Mouse (Mus musculus) spleen, postnatal 36 days (tissue): ENCODE results near the gene Cstad.

Experiments used
- DNase-seq, 2 experiments: peaks; one replicate each; pipeline ENCODE4 v3.0.0; 2022; ENCODE audit warnings: low spot score in 2 of 2, mixed read lengths in 1 of 2

The Cstad gene

GRCm38 (mm10) chr2:30594641-30595379 lies at the start of gene Cstad:
Cstad (plus strand) TSS chr2:30595040.
- peak; percentile 78 to 81 for DNase-seq

GRCm38 (mm10) chr2:30545706-30546105 lies 49.1 kb upstream of the Cstad start:
- no peak for DNase-seq

GRCm38 (mm10) chr2:30546219-30546618 lies 48.6 kb upstream of the Cstad start:
- no peak for DNase-seq

- peak; percentile 30 to 44 for DNase-seq
Observed at GRCm38 (mm10) chr2:30547455-30548217, 47.2 kb upstream of the Cstad start.

- DNase-seq: no peak
Observed at GRCm38 (mm10) chr2:30551579-30551978, 43.3 kb upstream of the Cstad start.

- DNase-seq: peak; percentile 28 to 45
Observed at GRCm38 (mm10) chr2:30553851-30554540, 40.8 kb upstream of the Cstad start.

GRCm38 (mm10) chr2:30555257-30555656 lies 39.6 kb upstream of the Cstad start:
- no peak for DNase-seq

GRCm38 (mm10) chr2:30556495-30556894 lies 38.3 kb upstream of the Cstad start:
- no peak for DNase-seq

- no peak for DNase-seq
Observed at GRCm38 (mm10) chr2:30559552-30559951, 35.3 kb upstream of the Cstad start.

GRCm38 (mm10) chr2:30562553-30562952 lies 32.3 kb upstream of the Cstad start:
- DNase-seq: no peak

GRCm38 (mm10) chr2:30571647-30572046 lies 23.2 kb upstream of the Cstad start:
- no peak for DNase-seq

- no peak for DNase-seq
Observed at GRCm38 (mm10) chr2:30573522-30573921, 21.3 kb upstream of the Cstad start.

GRCm38 (mm10) chr2:30577010-30577409 lies 17.8 kb upstream of the Cstad start:
- DNase-seq: no peak

GRCm38 (mm10) chr2:30578006-30578405 lies 16.8 kb upstream of the Cstad start:
- DNase-seq: no peak

- peak; percentile 67 to 74 for DNase-seq
Observed at GRCm38 (mm10) chr2:30587161-30587560, 7.7 kb upstream of the Cstad start.

- no peak for DNase-seq
Observed at GRCm38 (mm10) chr2:30587671-30588070, 7.2 kb upstream of the Cstad start.

GRCm38 (mm10) chr2:30588985-30589511 lies 5.8 kb upstream of the Cstad start:
- DNase-seq: no peak

GRCm38 (mm10) chr2:30589781-30590180 lies 5.1 kb upstream of the Cstad start:
- DNase-seq: no peak

- peak; percentile 62 to 68 for DNase-seq
Observed at GRCm38 (mm10) chr2:30590909-30591308, 3.9 kb upstream of the Cstad start.

GRCm38 (mm10) chr2:30592391-30592790 lies 2.4 kb upstream of the Cstad start:
- DNase-seq: no peak

GRCm38 (mm10) chr2:30592951-30593350 lies 1.9 kb upstream of the Cstad start:
- DNase-seq: no peak

- DNase-seq: no peak
Observed at GRCm38 (mm10) chr2:30593636-30594310, 1.1 kb upstream of the Cstad start.
